Mouse (Mus musculus): ENCODE measurements around the gene Gm20388.

DNA sequence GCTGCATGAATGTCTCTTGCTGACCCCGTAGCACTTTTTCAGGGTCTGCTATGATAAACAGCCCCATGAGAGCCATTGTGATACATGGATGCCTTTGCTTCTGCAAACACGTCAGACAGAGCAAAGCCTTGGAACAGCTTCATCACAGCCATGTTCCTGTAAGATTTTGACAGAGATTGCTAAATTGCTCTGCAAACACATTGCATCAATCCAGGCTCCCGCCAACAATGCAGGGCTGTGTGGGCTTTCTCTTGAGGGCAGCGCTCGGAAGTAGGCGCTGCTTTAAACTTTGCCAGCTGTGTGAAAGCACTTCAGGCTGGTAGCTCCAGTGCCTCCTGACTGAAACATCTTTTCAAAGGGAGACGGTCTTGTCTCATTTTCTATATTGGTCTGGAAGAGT lies 4289.8 kb downstream of the Gm20388 start:
- TF ChIP-seq CHD2 (IDR thresholded peaks at IDR 0.05; ENCODE audit: low read depth, low read length) = no peak
- TF ChIP-seq ZC3H11A (IDR thresholded peaks at IDR 0.05; ENCODE audit: borderline replicate concordance, low read depth, low read length) = no peak
- TF ChIP-seq ZNF384 (IDR thresholded peaks at IDR 0.05; ENCODE audit: low read depth, low read length) = no peak
